ENCODE assay signal across 8 mouse cellular contexts in the genomic region with DNA sequence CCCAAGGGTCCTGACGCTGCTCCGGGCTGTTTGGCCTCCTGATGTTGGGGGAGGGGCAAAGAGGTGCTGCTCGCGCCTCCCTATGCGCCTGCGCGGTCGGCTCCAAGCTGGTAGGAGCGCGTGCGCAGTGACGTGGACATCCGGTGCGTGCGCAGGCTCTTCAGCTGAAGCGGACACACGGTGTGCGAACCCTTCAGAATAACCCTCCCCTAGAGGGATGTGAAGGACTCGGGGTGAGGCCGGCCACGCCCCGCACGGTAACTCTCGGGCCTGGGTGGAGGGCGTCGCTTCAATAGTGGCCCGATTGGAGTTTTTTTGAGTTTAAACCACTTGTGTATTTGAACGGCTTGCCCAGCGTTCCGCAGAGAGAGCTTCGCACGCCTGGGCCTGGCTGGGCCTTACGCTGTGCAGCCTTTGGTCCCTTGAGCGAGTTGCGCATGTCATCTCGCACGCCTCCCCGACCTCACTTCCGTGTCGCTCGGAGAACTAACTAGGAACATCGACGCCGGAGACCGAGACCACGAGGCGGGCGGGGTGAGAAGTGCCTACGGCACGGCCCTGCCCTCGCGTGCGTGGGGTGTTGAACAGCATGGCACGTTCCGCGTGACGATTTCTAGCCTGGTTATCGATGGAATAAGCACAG. TPM values are rescaled to one million over a fixed set of nuclear protein-coding genes. Genes with fewer than 3 reads are reported as not detected.
A peak's percentile ranks its signal among the peaks of the same experiment; 100 is the strongest.
DNase-seq lines count a peak whose midpoint lies in the region; ATAC-seq and TF ChIP-seq lines count a peak whose summit lies in the region.

Gene Mga (plus strand): TSS at position 139 of the 643 bp plus-strand sequence.

- under 1% methylated on average over 58 of the region's 58 CpGs for WGBS in forebrain, embryonic 11.5 days
- under 1% methylated on average over 58 of the region's 58 CpGs for WGBS in heart, embryonic 16.5 days
- WGBS in liver, embryonic 15.5 days (ENCODE audit: insufficient replicate concordance) = under 1% methylated on average over 58 of the region's 58 CpGs
- WGBS in neural tube, embryonic 12.5 days = under 1% methylated on average over 58 of the region's 58 CpGs

- peaks cover 29% of the 10 kb centered on the region for H3K79me2 ChIP-seq in CH12.LX (replicated peaks; ENCODE audit: control insufficient read depth, extremely low read depth, insufficient read depth, poor library complexity, severe bottlenecking)

- no peak for TF ChIP-seq EP300 in CH12.LX (IDR thresholded peaks at IDR 0.05; ENCODE audit: low read length)

- TF ChIP-seq RAD21 in CH12.LX (IDR thresholded peaks at IDR 0.05; ENCODE audit: low read depth, low read length) = no peak

- peaks cover 0 to 8% of the 10 kb centered on the region in 2 experiments for H3K36me3 ChIP-seq in CH12.LX (replicated peaks in 1 of 2; ENCODE audit: control insufficient read depth in 1 of 2, insufficient read depth in 1 of 2, low read length in 1 of 2)
- H3K36me3 ChIP-seq in forebrain, embryonic 11.5 days (ENCODE audit: control insufficient read depth, insufficient read depth, low read length) = no peaks in the 10 kb centered on the region
- H3K36me3 ChIP-seq in heart, embryonic 16.5 days (ENCODE audit: control insufficient read depth, insufficient read depth) = peaks cover 2% of the 10 kb centered on the region; the same call in 1 of the 2 replicates
- no peaks in the 10 kb centered on the region for H3K36me3 ChIP-seq in liver, embryonic 15.5 days (replicated peaks)
- 0 out of 2 replicates have a peak, but pooled peaks cover 2% of the 10 kb centered on the region for H3K36me3 ChIP-seq in neural tube, embryonic 12.5 days

- dilution Hi-C loops in CH12.LX (cut with MboI; ENCODE audit: extremely low pct_ligation_motif_present, extremely low pct_unique_long_range_greater_than_20kb, low sequenced_read_pairs) = no loop called here

- H3K4me2 ChIP-seq in CH12.LX (ENCODE audit: insufficient read depth, low read depth, poor library complexity, severe bottlenecking) = peak within 1 kb of the TSS; percentile 82
- H3K4me2 ChIP-seq in forebrain, embryonic 11.5 days (ENCODE audit: low read depth, low read length, severe bottlenecking) = peak within 1 kb of the TSS; percentile 81
- peak within 1 kb of the TSS; percentile 75 for H3K4me2 ChIP-seq in heart, embryonic 16.5 days (ENCODE audit: low read depth, low read length)
- peak within 1 kb of the TSS; percentile 90 for H3K4me2 ChIP-seq in liver, embryonic 15.5 days
- H3K4me2 ChIP-seq in neural tube, embryonic 12.5 days (replicated peaks) = peak within 1 kb of the TSS; percentile 77

- in situ Hi-C loops in CH12.LX (cut with MboI; ENCODE audit: low pct_ligation_motif_present, low pct_unique_long_range_greater_than_20kb, low sequenced_read_pairs) = loop anchor here (10.0 kb wide), 1 partner anchor 202 kb away; no protein-coding TSS in a partner anchor

- peak within 1 kb of the TSS; percentile 60 for H3K27ac ChIP-seq in CH12.LX (ENCODE audit: insufficient read depth, low read depth)
- peak within 1 kb of the TSS; percentile 67; the same call in 1 of the 2 replicates for H3K27ac ChIP-seq in forebrain, embryonic 11.5 days (ENCODE audit: low read depth, low read length)
- H3K27ac ChIP-seq in heart, embryonic 16.5 days (ENCODE audit: low read length) = peak within 1 kb of the TSS; percentile 95
- peak within 1 kb of the TSS; percentile 95 for H3K27ac ChIP-seq in liver, embryonic 15.5 days (replicated peaks)
- H3K27ac ChIP-seq in neural tube, embryonic 12.5 days = 0 out of 2 replicates have a peak within 1 kb of the TSS, but pooled peaks have one; percentile 53

- H3K4me1 ChIP-seq in CH12.LX (ENCODE audit: control insufficient read depth in 1 of 2, insufficient read depth in 2 of 2) = peaks cover 0 to 34% of the 10 kb centered on the region in 2 experiments; a peak in 2 of 4 replicates
- peaks cover 7% of the 10 kb centered on the region; the same call in 1 of the 2 replicates for H3K4me1 ChIP-seq in forebrain, embryonic 11.5 days (replicated peaks; ENCODE audit: control insufficient read depth, insufficient read depth, low read length)
- peaks cover 16% of the 10 kb centered on the region for H3K4me1 ChIP-seq in heart, embryonic 16.5 days (ENCODE audit: control insufficient read depth, insufficient read depth, low read length)
- H3K4me1 ChIP-seq in liver, embryonic 15.5 days (replicated peaks) = peaks cover 37% of the 10 kb centered on the region
- H3K4me1 ChIP-seq in neural tube, embryonic 12.5 days = peaks cover 17% of the 10 kb centered on the region

- peak; percentile 99 for DNase-seq in CH12.LX (ENCODE audit: extremely low read depth)
- peak; percentile 95 for DNase-seq in c-Kit-positive CD71-positive TER-119-negative erythroid progenitor cells, embryonic 14.5 days (ENCODE audit: low read depth)
- peak; percentile 97 for DNase-seq in forebrain, embryonic 11.5 days (ENCODE audit: low spot score)
- peak; percentile 95 to 96 for DNase-seq in kidney, postnatal 36 days
- DNase-seq in telencephalon, adult 2 months (ENCODE audit: low read depth, low spot score) = peak; percentile 88

- peaks cover 15% of the 10 kb centered on the region for H3K27me3 ChIP-seq in CH12.LX (replicated peaks)
- H3K27me3 ChIP-seq in forebrain, embryonic 11.5 days (ENCODE audit: control insufficient read depth, insufficient read depth, low read length) = no peaks in the 10 kb centered on the region
- H3K27me3 ChIP-seq in heart, embryonic 16.5 days (ENCODE audit: control insufficient read depth, insufficient read depth, low read length) = no peaks in the 10 kb centered on the region
- H3K27me3 ChIP-seq in liver, embryonic 15.5 days = no peaks in the 10 kb centered on the region
- H3K27me3 ChIP-seq in neural tube, embryonic 12.5 days (replicated peaks) = no peaks in the 10 kb centered on the region

- peak; percentile 95 for TF ChIP-seq POLR2A in CH12.LX (IDR thresholded peaks at IDR 0.05; ENCODE audit: low read depth, low read length)

- no peaks in the 10 kb centered on the region for H3K9me3 ChIP-seq in CH12.LX (replicated peaks; ENCODE audit: low read length)
- H3K9me3 ChIP-seq in forebrain, embryonic 11.5 days (ENCODE audit: control insufficient read depth, low read length) = no peaks in the 10 kb centered on the region
- no peaks in the 10 kb centered on the region for H3K9me3 ChIP-seq in heart, embryonic 16.5 days (replicated peaks; ENCODE audit: control insufficient read depth, low read length)
- no peaks in the 10 kb centered on the region for H3K9me3 ChIP-seq in liver, embryonic 15.5 days (replicated peaks)
- H3K9me3 ChIP-seq in neural tube, embryonic 12.5 days = no peaks in the 10 kb centered on the region

- peak; percentile 98 for ATAC-seq in forebrain, embryonic 11.5 days (replicated peaks; ENCODE audit: low FRiP score)
- peak; percentile 96 for ATAC-seq in heart, embryonic 16.5 days (replicated peaks; ENCODE audit: extremely low read depth, insufficient read depth, low FRiP score)
- ATAC-seq in liver, embryonic 15.5 days (ENCODE audit: insufficient read depth) = peak; percentile 96
- ATAC-seq in neural tube, embryonic 12.5 days (ENCODE audit: low FRiP score, low read depth) = peak; percentile 98

- H3K4me3 ChIP-seq in CH12.LX (replicated peaks in 1 of 3; ENCODE audit: low read depth in 2 of 3, low read length in 2 of 3, poor library complexity in 1 of 3) = peak within 1 kb of the TSS; percentile 49 to 77 (median 65)
- peak within 1 kb of the TSS; percentile 41 for H3K4me3 ChIP-seq in forebrain, embryonic 11.5 days (ENCODE audit: low read depth, low read length)
- H3K4me3 ChIP-seq in heart, embryonic 16.5 days (ENCODE audit: low read length) = peak within 1 kb of the TSS; percentile 65
- peak within 1 kb of the TSS; percentile 64 for H3K4me3 ChIP-seq in liver, embryonic 15.5 days (replicated peaks)
- peak within 1 kb of the TSS; percentile 53 for H3K4me3 ChIP-seq in neural tube, embryonic 12.5 days

- no peak for TF ChIP-seq CTCF in CH12.LX (conservative IDR thresholded peaks at IDR 0.05 in 1 of 2, IDR thresholded peaks at IDR 0.05 in 1 of 2; ENCODE audit: low read depth in 2 of 2, low read length in 2 of 2)

- peak within 1 kb of the TSS; percentile 65 for H3K9ac ChIP-seq in CH12.LX (ENCODE audit: insufficient read depth, low read depth)
- peak within 1 kb of the TSS; percentile 51 for H3K9ac ChIP-seq in forebrain, embryonic 11.5 days (ENCODE audit: low read length)
- peak within 1 kb of the TSS; percentile 74 for H3K9ac ChIP-seq in heart, embryonic 16.5 days (ENCODE audit: low read length)
- H3K9ac ChIP-seq in liver, embryonic 15.5 days = peak within 1 kb of the TSS; percentile 61
- H3K9ac ChIP-seq in neural tube, embryonic 12.5 days = peak within 1 kb of the TSS; percentile 58

TF ChIP-seq in CH12.LX, 34 proteins besides CTCF, POLR2A, EP300 and RAD21 (continues in another document):
- no peak for TF ChIP-seq GABPA (IDR thresholded peaks at IDR 0.05; ENCODE audit: insufficient replicate concordance, low read depth, low read length)
- no peak for TF ChIP-seq JUND (conservative IDR thresholded peaks at IDR 0.05; ENCODE audit: low read depth, low read length)
- TF ChIP-seq SIN3A (IDR thresholded peaks at IDR 0.05; ENCODE audit: low read length) = peak; percentile 82; the same call in 1 of the 2 replicates
- TF ChIP-seq HCFC1 (IDR thresholded peaks at IDR 0.05; ENCODE audit: low read depth, low read length) = peak; percentile 72
- TF ChIP-seq BHLHE40 (IDR thresholded peaks at IDR 0.05; ENCODE audit: low read depth, low read length) = peak; percentile 78
- peak; percentile 39; the same call in 1 of the 2 replicates for TF ChIP-seq CHD2 (IDR thresholded peaks at IDR 0.05; ENCODE audit: low read length)
- TF ChIP-seq POLR2AphosphoS2 (IDR thresholded peaks at IDR 0.05; ENCODE audit: low read depth, low read length) = peak; percentile 70; the same call in 1 of the 2 replicates
- TF ChIP-seq IRF4 (IDR thresholded peaks at IDR 0.05; ENCODE audit: low read depth, low read length) = no peak
- TF ChIP-seq JUN (IDR thresholded peaks at IDR 0.05; ENCODE audit: insufficient read depth, low read depth, low read length) = no peak
- no peak for TF ChIP-seq SMC3 (IDR thresholded peaks at IDR 0.05; ENCODE audit: low read depth, low read length)
- TF ChIP-seq MAX (IDR thresholded peaks at IDR 0.05; ENCODE audit: low read length) = peak; percentile 97
- no peak for TF ChIP-seq E2F4 (IDR thresholded peaks at IDR 0.05; ENCODE audit: insufficient replicate concordance, low read depth, low read length)
- TF ChIP-seq ELF1 (IDR thresholded peaks at IDR 0.05; ENCODE audit: low read depth, low read length) = peak; percentile 87

RNA-seq across cellular contexts. Expression of gene Mga, which starts in this region (rescaled TPM):
- 30.1 and 34.0 TPM in 2 replicates for total RNA-seq in CH12.LX (2012; rRNA removed)
- total RNA-seq in CH12.LX (2014; rRNA removed) = 21.8 and 23.9 TPM in 2 replicates
- 25.8 and 37.5 TPM in 2 replicates for polyA plus RNA-seq in CH12.LX (2012; ENCODE audit: insufficient read length, low read depth)
- 34.3 and 43.3 TPM in 2 replicates for polyA plus RNA-seq in forebrain, embryonic 11.5 days (2014; fragmentation: Nextera tagmentation; extraction: Ambion mirVana)
- polyA plus RNA-seq in heart, embryonic 16.5 days (2015; fragmentation: Nextera tagmentation; extraction: Ambion mirVana) = 14.9 and 17.8 TPM in 2 replicates
- 5.3 and 5.5 TPM in 2 replicates for polyA plus RNA-seq in liver, embryonic 15.5 days (2015; fragmentation: Nextera tagmentation; extraction: Ambion mirVana)
- polyA plus RNA-seq in neural tube, embryonic 12.5 days (2016; fragmentation: Nextera tagmentation; extraction: Ambion mirVana) = 27.2 and 31.1 TPM in 2 replicates

Comparison
In these comparisons a context has a peak if more than half of its experiments do, and no peak if none do; other contexts are left out.
1. Peak in every context shown above with its lines: DNase-seq, ATAC-seq, H3K4me3 ChIP-seq and H3K27ac ChIP-seq.